Mouse (Mus musculus) MEL-GATA-1-ER (cell line): Measurements from ENCODE around the gene Olfr516.

Experiments used
- DNase-seq: peaks from one replicate; pipeline ENCODE4 v3.0.0-alpha.2; 2012; ENCODE audit warnings: low read depth; ENCODE audit errors: extremely low read depth

Olfr516 gene

DNA sequence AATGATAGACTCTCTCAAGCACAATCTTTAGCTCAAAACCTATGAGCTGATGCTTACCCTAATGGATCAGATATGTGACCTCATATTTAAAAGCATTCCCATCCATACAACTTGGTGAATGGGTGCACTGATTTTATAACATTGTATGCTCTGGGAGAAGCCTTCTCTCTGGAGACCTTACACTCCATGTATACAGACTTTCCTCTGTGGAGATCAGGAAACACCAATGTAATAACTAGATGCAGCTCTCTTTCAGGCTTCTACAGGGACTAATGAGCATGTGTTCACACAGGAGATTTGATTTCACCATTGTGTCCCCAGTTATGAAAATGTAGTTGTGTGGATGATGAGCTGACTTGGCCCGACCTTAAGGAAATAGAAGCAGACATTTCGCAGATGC, at the start of gene Olfr516:
Gene Olfr516 (minus strand): TSS at position 101 of the 400 bp plus-strand sequence.
- no peak for DNase-seq

DNA sequence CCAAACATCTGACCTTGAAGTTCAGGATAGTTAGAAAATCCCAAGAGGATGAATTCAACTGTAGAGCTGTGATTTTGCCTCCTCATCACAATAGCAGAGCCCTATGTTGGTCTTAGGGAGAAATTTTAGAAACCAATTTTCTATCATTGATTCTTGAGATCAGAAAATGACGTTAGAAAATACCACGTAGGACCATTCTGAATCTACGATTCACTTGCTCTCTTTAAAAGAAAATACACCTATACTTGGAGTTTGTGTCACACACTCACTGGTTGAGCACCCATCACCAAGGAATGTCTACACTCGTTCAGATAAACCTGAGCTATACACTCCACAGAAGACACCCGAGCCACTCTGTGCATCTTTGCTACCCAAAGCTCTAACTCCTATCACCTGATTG, 44.0 kb upstream of the Olfr516 start, which contains the start of gene Olfr519:
Gene Olfr519 (minus strand): TSS at position 101 of the 400 bp plus-strand sequence.
- no peak for DNase-seq

DNA sequence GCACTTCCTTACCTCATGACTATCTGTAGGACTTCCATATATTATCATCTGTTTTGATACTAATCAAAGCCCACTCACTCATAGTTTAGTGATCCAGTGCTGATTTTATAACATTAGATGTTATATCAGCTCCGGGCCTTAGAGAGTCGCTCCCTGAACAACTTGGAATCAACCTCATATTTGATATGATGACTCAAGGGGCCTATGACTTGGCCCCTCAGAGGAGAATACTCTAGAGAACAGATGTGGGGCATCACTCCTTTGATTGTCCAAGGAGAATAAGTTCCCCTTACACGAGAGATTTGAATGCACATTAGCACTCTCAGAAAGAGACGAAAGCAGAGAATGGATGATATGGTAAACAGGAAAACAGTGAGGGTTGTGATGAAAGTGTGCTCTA, 34.6 kb upstream of the Olfr516 start, which contains the start of gene Olfr518:
Gene Olfr518 (minus strand): TSS at position 101 of the 400 bp plus-strand sequence.
- DNase-seq, result no peak

DNA sequence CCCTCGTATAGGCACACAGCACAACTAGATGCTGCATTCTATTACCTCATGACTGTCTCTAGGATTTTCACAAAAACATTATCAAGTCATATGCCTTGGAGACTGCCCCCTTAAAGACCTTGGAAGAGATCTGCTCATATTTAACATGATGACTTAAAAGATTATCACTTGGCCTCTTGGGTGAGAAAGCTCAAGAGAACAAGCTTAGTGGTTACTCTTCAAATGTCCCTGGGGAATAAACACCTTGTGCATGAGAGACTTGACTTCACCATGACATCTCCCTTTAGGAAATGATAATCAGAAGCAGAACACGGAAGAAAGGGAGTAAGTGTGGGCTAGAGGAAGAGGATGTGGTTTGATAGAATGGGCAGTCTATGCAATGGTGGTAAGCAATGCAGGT, 21.9 kb upstream of the Olfr516 start, which contains the start of gene Olfr517:
Gene Olfr517 (minus strand): TSS at position 101 of the 400 bp plus-strand sequence.
- no peak for DNase-seq

DNA sequence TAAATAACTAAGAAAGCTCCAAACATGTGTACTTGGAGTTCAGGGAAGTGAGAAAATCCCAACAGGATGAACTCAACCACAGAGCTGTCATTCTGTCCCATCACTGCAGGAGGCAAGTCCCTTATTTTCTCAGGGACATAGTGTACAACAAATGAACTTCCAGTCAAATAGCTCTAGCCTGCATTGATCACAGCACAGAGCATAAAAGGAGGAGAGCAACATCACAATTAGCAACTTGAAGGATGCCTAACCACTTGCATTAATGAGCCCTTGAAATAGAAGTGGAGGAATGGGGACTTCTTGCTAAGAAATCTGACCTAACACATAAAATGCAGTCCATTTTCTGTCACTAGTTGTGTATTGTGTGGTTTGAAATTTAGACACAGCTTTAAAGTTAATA, 24.4 kb downstream of the Olfr516 start, which contains the start of gene Olfr514:
Gene Olfr514 (minus strand): TSS at position 101 of the 400 bp plus-strand sequence.
- DNase-seq, result no peak

DNA sequence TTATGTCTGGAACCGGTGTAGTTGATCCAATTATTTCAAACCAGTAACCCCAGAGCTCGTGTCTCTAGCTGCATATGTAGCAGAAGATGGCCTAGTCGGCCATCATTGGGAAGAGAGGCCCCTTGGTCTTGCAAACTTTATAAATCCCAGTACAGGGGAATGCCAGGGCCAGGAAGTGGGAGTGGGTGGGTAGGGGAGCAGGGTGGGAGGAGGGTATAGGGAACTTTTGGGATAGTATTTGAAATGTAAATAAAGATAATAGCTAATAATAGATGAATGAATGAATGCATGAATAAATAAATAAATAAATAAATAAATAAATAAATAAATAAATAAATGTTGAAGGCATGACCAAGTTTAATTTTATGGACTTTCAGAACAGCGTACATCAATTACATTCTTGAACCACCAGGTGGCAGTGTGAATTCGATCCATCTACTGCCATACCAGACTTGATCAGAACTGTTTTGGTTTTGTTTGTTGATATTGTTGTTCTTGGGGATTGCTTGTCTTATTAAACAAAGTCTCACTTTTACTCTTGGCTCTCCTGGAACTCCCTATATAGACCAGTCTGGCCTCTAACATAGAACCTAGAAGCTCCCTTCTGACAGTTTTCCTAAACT, 35.6 kb downstream of the Olfr516 start:
- DNase-seq, result peak; percentile 5

DNA sequence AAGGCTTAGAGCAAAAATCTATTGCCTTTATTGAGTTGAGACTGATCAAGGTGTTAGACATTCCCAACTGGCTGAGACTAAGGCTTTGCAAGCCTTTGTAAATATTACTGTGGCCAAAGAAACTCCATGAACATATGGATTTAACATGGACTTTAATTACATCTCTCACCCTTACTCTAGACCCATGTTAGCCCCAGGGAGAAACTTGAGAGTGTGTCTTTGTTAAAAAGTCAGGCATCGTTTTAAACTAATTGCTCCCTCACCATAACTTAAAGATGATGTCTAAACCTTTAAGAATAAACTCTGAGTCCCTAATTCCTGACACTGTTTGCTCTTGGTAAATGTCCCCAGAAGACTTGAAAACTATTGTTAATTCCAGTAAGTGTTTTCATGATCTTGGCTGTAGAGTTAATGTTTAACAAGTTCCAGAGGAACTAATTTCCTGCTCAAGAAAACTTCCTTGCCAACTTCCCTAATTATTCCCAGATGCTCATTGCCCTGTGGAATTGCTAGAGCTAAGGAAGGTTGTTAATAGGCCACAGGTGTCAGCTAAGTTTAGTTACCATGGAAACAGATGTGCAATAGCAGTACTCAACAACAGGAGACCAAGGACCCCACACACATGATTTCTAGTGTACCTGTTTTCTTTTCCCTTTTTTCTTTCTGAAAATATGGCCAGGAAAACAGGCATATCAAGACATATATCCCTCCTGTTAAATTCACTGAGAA, 53.0 kb downstream of the Olfr516 start:
- DNase-seq, result no peak
